Mouse (Mus musculus): ENCODE results near the gene Pdxdc1. TPM values are rescaled to one million over a fixed set of nuclear protein-coding genes. Genes with fewer than 3 reads are reported as not detected.

The Pdxdc1 gene
- polyA plus RNA-seq (2017; shearing (Covaris generic)), result 10 to 100 TPM; 49.1 to 54.7 TPM

DNA sequence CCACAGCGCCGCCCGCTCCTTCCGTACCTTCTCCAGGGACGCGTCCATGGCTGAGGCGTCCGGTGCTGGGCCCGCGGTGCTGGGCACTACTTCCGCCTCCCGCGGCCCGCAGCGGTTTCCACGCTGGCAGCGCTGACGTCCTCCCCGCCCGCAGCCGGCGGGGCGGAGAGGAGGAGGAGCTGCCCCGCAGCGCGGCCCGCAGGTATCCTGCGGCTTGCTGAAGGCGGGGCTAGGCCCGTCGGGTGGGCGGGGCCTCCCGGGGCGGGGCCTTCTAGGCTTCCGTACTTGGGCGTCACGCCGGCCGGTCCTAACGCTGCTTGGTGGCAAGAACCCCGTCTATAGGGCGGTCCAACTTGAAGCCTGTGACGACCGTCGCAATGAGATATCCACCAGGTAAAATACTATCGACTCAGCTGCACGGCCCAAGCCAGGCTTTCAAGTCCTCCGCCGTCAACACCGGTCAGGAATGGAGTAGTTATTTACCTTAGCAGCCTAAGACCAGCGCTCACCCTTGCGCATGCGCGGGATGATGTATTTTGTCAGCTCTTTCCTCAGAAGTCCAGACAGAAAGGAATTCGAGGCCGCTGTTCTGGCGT lies at the start of gene Pdxdc1, which contains the start of gene Mpv17l:
TSS of gene Pdxdc1 (minus strand) at position 244 of the 596 bp plus-strand sequence.
TSS of gene Mpv17l (plus strand) at position 274 of the 596 bp plus-strand sequence.

DNA sequence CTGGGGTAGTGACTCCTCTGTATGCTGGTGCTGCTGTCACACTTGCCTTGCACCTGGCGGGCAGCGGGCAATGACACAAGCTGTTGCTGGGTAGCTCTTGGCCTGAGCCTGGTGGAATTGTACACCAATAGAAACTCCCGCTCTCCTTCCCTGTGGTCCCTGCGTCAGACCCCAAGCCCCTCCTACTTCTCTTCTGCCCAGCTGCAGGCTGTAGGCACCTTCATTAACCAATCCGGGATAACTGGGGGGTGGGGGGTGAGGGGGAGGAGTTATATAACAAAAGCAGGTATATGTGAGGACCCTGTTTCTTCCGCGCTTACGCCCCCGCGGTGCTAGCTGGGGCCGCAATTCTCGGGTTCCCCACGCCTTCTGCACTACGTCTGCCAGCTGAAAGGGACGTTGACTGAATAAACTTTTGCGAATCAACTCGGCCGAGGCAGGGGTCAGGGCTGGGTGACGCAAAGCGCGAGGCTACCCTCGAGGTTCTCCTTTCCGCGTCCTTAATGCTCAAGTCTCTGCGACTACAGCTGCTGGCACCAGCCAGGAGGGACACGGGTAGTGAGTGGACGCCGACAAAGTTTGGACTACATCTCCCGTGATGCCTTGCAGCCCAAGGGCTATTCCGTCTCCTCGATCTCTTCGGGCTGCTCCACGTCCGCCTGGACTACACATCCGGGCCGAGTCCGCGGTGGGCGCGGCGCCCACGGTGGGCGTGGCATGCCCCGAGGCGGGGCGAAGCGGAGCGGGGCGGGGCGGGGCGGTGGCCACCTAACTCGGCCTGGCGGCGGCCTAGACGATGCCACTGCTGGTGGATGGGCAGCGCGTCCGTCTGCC lies 84.2 kb downstream of the Pdxdc1 start, which contains the start of gene Ntan1:
TSS of gene Ntan1 (plus strand) at position 286 of the 834 bp plus-strand sequence.

Other genes with a start within 250 kb of the Pdxdc1 start
- gene Parn, start 235.0 kb downstream of the Pdxdc1 start, polyA plus RNA-seq (2017; shearing (Covaris generic)), result 10 to 100 TPM; 32.7 to 54.3 TPM
- 10 to 100 TPM; 49.9 to 57.1 TPM for gene Bfar, start 231.3 kb downstream of the Pdxdc1 start, polyA plus RNA-seq (2017; shearing (Covaris generic))
- gene 3110001I22Rik, start 231.2 kb downstream of the Pdxdc1 start, polyA plus RNA-seq (2017; shearing (Covaris generic)), result 1 to 10 TPM; 8.1 to 9.0 TPM
- gene Pla2g10, start 172.1 kb downstream of the Pdxdc1 start, polyA plus RNA-seq (2017; shearing (Covaris generic)), result not detected
- 10 to 100 TPM; 30.3 to 35.3 TPM for gene Rrn3, start 122.4 kb downstream of the Pdxdc1 start, polyA plus RNA-seq (2017; shearing (Covaris generic))
- gene Ntan1, start 84.3 kb downstream of the Pdxdc1 start, polyA plus RNA-seq (2017; shearing (Covaris generic)), result 100 to 1,000 TPM; 189 to 220 TPM
- under 1 TPM; 0.64 to 0.87 TPM for gene Mpv17l, start within 50 bp of the Pdxdc1 start, polyA plus RNA-seq (2017; shearing (Covaris generic))
- not detected for gene 2900011O08Rik, start 83.5 kb upstream of the Pdxdc1 start, polyA plus RNA-seq (2017; shearing (Covaris generic))
- gene Ifitm7, start 83.8 kb upstream of the Pdxdc1 start, polyA plus RNA-seq (2017; shearing (Covaris generic)), result not detected

Data from activated CD4-positive, CD25-positive, alpha-beta regulatory T cell (primary cell).